Mouse (Mus musculus) liver, postnatal 0 days (tissue): ENCODE data around the gene Sec24a.

Experiments used
- CTCF ChIP-seq: sonication (generic); IDR thresholded peaks from 2 replicates; pipeline ENCODE4 v1.5.1; 2016; ENCODE audit warnings: antibody characterized with exemption, low read depth
- EP300 ChIP-seq: IDR thresholded peaks from 2 replicates; pipeline ENCODE4 v1.6.1; 2016; ENCODE audit warnings: antibody characterized with exemption, low read depth, mild to moderate bottlenecking

GRCm38 (mm10) chr11:51658705-51659104, 104.7 kb downstream of the Sec24a start:
- no peak for TF ChIP-seq CTCF
- no peak for TF ChIP-seq EP300
